Mouse (Mus musculus): ENCODE data around the gene Btbd35f30. TPM values are rescaled to one million over a fixed set of nuclear protein-coding genes. Genes with fewer than 3 reads are reported as not detected.
"Not testable (repeated sequence)": the region's sequence is repeated elsewhere in the genome, so short reads cannot be mapped to it uniquely, and the experiment has no call there.

Gene Btbd35f30
- total RNA-seq (2021): not detected
- long read RNA-seq, experiment 1: 0 reads
- long read RNA-seq, experiment 2: 0 reads

GRCm38 (mm10) chrX:32894325-32894724 is at the start of gene Btbd35f30:
Gene Btbd35f30, plus strand, starts transcription at chrX:32894625.
- intact Hi-C loops (cut with DNase I); DNase-seq: not testable (repeated sequence)

GRCm38 (mm10) chrX:32941468-32941867 is 47.0 kb downstream of the Btbd35f30 start, which contains the start of gene Gm21789:
Gene Gm21789, plus strand, starts transcription at chrX:32941768.
- intact Hi-C loops (cut with DNase I); DNase-seq: not testable (repeated sequence)

Other genes with a start within 250 kb of the Btbd35f30 start
- gene Gm5926, start 243.9 kb upstream of the Btbd35f30 start, total RNA-seq (2021): not detected
- not detected for gene Btbd35f21, start 168.5 kb upstream of the Btbd35f30 start, total RNA-seq (2021)
- gene Gm21789, start 47.1 kb downstream of the Btbd35f30 start, total RNA-seq (2021): not detected
- not detected for gene Btbd35f5, start 79.3 kb downstream of the Btbd35f30 start, total RNA-seq (2021)